Mouse (Mus musculus) heart, adult 2 months (tissue): ENCODE measurements around the gene Lrrc8c.

Experiments
- CTCF ChIP-seq: fragments of 200-600 bp; IDR thresholded peaks from 2 replicates; pipeline ENCODE4 v1.8.1; 2022; ENCODE audit warnings: antibody characterized with exemption, mild to moderate bottlenecking, moderate library complexity
- EP300 ChIP-seq: fragments of 200-500 bp; IDR thresholded peaks from 2 replicates; pipeline ENCODE4 v1.6.1; 2011; ENCODE audit warnings: low read depth, low read length, control low read depth; ENCODE audit not compliant: insufficient read depth
- POLR2A ChIP-seq: fragments of 200-500 bp; IDR thresholded peaks from 2 replicates; pipeline ENCODE4 v1.6.1; 2011; ENCODE audit warnings: mild to moderate bottlenecking, low read depth, low read length, control low read depth; ENCODE audit not compliant: insufficient read depth

GRCm38 (mm10) chr5:105655100-105655734, 136.0 kb downstream of the Lrrc8c start:
- TF ChIP-seq POLR2A = no peak
- no peak for TF ChIP-seq CTCF
- TF ChIP-seq EP300 = no peak
